Mouse (Mus musculus) kidney, postnatal 36 days (tissue): ENCODE results near the gene Lingo3.
A peak's percentile ranks its signal among the peaks of the same experiment; 100 is the strongest.

Source experiments
- DNase-seq, 2 experiments: peaks; one replicate each; pipeline ENCODE4 v3.0.0; 2021 to 2022; ENCODE audit warnings: mixed read lengths in 2 of 2

Gene Lingo3

DNA sequence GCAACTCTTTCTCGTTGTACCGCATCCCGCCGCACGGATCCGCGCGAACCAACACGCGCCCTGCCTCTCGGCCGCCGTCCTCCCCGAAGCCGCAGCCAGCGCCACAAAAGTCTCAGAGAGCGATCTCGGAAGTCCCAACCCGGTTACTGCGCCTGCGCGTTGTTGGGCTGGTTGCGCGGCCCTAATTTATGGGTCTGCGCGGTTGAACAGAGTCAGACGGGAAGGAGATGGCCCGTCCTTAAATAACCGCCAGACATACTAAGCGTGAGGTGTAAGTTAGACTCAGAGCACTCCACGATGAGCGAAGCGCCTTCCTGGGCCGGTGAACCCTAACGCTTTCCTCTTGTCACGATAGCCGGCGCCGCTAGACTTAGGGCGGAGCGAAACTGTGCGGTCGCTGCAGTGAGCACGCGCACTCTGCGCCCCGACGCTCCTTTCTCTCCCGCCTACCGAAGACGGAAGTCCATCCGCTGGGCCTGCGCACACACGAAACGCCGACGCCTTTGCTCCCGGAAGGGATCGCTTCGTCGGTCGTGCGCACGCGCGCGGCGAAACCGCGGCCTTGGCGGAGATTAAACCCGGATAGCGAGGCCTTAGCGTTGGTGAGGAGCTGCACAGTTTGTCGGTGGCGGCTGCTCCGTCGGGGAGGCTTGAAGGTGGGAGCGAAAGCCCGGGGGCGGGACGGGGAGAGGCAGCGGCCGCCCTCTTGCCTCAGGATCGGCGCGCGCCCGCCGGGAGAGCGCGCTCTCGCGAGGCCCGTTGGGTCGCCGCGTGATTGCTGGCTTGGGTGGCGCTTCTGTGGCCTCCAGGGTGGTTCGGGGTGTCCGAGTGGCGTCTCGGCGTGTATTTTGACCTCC is 45.5 kb downstream of the Lingo3 start, which contains the start of the genes Sf3a2 and Plekhj1:
Gene Sf3a2, plus strand, starts transcription at position 49 of the 857 bp plus-strand sequence.
Gene Plekhj1, minus strand, starts transcription at position 477 of the 857 bp plus-strand sequence.
- DNase-seq: peak; percentile 97

DNA sequence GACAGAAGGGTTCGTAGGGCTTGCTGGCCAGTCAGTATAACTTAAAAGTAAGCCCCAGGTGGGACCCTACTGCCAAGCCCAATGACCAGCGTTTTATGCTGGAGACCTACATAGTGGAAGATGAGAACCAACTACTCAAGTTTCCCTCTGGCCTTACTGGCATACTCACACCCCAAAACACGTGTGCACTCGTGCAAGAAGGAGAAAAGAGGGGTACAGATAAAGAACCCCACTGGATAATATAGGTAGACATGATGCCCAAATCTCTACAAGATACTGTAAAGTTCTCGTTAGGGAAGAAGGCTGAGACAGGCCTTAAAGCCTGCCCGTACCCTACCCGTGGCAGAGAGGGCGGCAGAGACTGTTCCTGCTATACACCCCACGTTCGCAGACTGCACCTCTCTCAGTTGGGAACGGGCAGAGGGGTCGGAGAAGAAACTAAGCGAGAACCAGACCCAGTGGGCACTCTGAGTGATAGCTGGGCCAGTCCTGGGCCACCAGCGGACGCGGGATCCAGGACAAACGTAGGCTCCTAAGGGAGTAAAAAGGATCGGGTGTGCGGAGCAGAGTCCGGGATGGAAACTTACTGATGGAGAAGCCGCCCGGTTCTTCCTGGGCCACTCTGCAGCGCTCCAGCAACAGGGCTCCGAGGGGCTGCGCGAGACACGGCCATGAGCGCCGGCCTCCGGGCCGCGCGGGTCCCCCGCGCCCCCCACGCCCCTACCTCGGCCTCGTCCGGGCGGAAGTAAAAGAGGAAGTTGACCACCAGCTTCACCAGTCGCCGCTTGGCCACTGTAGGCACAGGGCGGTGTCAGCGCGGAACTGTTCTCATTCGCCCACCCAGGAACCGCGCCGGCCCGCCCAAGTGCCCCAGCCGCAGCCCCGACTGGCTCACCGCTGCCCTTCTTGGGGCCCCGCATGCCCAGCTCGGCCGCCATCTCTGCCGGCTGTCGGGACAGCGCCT is 46.4 kb downstream of the Lingo3 start:
- peak in 1 of 2 experiments; percentile 77 for DNase-seq

DNA sequence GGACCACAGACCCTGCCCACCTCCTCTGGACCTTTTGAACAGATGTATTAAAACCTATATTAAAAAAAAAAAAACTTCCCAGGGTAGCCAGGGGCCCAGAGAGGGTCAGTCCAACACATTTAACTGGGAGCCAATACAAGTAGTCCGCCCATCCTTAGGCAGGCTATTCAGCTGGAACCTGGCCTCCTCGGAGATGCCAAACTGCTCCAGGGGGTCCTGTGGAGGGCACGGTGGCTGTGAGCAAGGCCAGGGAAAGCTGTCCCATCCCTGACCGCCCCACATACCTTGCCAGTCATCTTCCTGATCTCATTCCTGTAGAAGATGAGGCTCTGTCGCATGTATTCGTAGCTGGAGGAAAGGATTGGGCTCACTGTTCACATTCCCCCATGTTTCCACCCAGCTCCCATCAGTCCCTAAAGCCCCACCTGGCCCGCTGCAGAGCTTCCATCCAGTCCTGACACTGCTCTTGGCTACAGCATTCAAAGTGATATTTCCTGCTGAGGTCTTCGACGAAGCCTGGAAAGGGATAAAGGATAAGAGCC is 47.5 kb downstream of the Lingo3 start:
- DNase-seq: no peak

DNA sequence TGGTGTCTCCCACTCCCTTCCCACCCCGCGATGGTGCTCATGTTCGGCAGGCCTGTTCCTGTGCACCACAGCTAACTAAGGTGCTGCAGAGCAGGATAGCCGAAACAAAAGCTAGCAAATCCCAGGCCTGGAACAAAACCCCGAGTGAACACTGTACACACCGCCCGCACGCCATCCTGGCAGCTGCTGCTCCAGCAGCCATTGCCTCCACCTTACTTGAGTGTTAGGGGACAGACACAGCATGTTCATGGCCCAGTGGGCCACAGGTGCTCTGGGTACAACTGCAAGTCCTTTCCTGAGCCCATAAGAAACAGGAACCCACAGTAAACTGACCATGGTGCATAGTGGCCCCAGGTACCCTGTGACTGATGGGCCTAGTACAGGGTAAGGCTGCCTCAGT is 49.1 kb downstream of the Lingo3 start:
- no peak for DNase-seq

DNA sequence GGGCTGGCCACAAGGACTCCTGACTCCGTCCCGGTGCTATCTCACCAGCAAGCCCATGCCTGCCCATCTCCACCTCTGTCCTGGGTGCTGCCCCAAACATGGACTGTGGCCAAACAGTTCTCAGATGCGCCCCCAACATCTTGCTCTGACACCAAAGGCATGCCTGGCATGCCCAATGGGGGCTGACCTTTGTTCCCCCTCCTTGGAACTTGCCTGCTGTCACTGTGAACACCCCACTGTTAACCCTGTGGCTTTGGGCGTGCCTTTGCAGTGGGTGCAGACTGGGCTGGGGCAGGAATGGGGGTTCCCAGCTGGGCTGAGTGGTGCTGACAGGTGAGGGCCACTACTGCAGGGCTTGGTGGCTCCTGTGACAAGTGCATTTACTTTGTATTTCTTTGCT is 50.0 kb downstream of the Lingo3 start:
- peak in 1 of 2 experiments; percentile 23 for DNase-seq

DNA sequence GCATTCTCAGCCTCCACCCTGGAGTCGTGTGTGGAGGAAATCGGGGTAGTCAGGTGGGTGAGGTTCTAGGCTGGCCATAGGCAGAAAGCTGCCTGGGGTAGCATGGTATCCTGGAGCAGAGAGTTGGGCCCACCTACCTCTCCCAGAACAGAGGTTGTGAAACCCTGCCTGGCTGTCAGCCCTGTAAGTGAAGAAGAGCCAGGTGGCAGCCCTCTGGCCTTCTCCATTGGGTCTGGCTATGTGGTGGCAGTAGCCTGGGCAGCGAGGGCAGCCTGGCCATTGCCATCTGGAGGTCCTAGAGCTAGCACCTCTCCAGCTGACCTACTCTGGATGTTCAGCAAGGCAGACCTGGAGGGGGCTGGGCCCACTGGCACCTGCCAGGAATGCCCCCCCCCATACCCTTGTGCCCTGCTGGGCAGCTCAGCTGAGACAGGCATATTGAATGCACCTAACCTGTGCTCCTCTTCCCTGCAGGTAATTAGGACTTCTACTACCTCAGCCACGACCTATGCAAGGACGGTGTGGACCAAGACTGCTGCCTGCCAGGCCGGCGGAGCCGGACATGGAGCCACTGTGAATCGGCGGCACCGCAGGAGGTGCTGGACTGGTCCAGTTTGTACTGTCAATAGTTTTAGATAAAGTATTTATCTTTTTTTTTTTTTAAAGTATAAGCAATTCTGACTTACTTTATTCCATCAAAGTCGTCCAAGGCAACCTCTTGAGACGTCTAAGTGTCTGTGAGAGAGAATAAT is 50.6 kb downstream of the Lingo3 start:
- no peak for DNase-seq

DNA sequence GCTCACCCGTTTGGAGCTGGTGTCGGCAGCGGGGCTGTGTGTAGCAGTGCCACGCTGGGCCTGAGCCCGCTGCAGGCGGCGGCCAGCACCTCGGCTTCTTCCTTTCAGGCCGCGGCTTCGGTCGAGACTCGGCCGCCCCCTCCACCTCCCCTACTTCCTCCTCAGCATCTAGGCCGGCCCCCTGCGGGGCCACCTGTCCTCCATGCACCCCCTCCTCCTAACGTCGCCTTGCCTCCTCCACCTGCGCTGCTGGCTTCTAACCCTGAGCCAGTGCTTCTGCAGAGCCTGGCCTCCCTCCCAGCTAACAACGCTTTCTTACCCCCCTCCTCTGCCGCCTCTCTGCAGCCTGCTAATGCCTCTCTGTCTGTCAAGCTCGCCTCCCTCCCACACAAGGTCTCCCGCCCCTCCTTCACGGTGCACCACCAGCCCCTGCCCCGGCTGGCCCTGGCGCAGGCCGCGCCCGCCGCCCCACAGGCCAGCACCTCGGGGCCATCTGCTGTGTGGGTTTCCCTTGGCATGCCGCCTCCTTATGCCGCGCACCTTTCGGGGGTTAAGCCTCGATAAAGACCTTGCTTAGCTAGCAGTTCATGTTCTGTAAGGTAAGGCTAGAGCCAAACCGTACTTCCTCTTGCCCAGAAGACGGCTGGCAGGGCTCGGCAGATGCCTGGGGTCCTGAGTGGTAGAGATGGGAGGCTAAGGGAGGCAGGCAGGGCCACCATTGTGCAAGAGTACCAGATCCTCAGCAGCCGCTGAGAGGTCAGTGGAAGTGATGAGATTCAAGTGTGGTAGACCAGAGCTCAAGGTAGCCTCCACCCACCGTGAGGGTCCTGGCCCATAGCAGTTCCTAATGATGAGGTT is 51.4 kb downstream of the Lingo3 start:
- DNase-seq: no peak

DNA sequence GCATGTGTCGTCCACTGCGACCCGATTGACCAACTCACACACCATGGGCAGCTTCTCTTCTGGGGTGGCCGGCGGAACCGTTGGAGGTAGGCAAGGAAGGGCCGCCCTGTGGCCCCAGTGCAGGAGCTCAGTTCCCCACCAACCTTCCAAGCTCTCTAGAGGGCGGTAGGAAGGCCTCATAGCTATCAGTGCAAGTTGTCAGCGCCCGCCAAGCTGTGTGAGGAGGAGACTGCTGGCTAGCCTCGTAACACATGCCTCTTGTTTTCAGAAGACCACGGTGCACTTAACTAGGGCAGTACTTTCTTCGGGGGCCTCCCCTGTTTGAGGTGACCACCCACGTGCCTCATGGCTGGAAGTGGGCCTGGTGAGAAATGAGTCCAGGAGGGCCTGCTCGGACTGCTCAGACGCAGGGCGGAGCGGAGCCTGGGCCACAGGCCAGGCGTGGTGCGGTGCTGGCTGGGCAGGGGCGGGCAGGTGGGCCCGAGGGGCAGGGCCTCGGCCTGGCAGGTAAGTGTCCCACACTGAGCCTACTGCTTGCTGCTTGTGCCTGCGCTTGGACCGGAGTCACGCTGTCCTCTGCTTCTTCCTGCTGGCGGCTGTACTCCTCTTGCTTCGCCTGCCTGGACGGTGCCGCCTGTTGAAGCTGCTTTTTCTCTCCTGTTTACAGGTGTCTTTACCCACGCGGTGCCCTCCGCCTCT is 52.2 kb downstream of the Lingo3 start:
- DNase-seq: no peak

DNA sequence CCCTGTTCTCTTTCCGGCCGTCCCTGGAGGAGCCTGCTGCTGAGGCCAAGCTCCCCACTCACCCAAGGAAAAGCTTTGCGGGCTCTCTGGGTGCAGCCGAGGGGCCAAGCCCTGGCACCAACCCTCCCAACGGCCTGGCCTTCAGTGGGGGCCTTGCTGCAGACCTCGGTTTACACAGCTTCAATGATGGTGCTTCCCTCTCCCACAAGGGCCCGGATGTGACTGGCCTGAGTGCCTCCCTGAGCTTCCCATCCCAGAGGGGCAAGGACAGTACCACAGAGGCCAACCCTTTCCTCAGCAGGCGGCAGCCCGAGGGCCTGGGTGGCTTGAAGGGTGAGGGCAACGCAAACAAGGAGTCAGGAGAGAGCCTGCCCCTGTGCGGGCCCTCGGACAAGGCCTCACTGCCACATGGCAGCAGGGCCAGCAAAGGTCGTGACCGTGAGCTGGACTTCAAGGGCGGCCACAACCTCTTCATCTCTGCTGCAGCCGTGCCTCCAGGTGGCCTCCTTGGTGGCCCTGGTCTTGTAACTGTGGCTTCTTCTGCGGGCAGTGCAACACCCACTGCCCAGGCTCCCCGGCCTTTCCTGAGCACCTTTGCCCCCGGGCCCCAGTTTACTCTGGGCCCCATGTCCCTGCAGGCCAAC is 53.0 kb downstream of the Lingo3 start:
- no peak for DNase-seq

DNA sequence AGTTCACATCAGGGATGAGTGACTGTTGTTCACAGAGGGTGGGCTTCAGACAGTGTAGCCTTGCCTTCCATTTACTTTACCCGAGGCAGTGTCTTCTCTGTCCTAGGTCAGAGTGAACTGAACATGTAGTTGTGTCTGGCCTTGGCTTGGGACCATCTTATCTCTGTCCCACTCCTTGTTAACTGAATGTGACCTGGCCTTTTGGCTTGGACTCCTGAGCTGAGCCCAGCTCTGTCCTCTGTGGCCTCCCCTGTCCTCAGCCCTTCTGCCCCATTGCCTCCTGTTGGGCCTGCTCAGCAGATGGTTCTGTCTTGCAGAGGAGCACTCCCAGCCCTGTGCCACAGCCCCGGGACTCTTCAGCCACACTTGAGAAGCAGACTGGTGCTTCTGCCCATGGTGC is 56.3 kb downstream of the Lingo3 start:
- no peak for DNase-seq

DNA sequence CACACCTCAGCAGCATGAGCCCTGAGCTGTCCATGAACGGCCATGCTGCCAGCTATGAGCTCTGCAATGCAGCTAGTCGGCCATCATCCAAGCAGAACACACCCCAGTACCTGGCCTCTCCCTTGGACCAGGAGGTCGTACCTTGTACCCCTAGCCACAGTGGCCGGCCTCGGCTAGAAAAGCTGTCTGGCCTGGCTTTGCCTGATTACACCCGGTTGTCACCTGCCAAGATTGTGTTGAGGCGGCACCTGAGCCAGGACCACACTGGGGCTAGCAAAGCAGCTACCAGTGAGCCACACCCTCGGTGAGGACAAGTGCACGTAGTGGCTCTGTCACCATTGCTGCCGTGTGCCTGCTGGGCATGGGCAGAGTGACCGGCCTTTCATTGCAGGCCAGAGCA is 57.9 kb downstream of the Lingo3 start:
- no peak for DNase-seq

DNA sequence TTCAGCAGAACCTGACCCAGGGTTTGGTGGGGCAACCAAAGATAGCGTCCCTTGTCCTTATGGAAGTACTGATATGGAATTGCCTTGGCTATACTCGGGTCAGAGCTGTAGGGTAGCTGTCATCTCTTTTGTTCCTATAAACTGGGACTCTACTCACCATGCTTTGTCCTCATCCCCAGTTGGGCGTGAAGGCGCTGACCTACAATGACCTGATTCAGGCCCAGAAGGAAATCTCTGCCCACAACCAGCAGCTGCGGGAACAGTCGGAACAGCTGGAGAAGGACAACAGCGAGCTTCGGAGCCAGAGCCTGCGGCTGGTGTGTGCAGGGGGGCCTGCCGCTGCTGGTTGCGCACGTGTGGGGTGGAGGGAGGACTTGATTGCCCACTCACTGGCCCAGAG is 59.0 kb downstream of the Lingo3 start:
- DNase-seq: no peak

DNA sequence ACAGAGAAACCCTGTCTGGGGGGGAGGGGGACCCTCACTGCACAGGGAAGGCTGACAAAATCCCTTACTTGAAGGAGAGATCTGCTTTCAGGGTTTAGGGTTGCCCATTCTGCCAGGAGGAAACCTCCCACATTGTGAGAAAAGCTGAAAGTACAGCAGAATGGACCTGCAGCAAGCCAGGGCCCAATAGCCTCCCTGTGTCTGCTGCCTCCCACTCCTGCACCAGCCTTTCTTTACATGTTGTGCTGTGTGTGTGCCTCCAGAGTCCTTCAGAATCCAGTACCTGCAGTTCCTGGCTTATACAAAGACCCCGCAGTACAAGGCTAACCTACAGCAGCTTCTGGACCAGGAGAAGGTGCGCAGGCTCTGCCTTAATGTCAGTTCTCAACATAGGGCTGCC is 59.5 kb downstream of the Lingo3 start:
- DNase-seq: no peak
